ENCODE assay signal across 11 mouse cellular contexts in the genomic region with DNA sequence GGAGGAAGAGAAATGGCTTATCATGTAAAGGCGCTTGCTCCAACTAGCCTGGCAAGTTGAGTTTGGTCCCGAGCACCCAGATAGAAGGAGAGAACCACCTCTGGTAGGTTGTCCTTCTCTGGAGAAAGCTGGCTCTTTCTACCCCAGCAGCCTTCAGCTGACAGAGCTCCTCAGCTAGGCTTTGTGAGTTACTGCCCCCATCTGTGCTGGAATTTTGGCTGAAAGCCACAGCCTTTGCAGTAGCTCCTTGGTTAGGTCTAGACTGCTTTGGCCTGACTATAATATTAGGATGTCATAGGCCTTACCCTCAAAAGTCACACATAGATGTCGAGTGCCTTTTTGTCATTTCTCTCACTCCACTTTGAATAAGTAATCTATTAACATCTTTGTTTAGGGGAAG.
"Had no signal": no experiment of that assay in that cellular context is flagged by ENCODE, and none has a peak within 500 bp of the region (broad histone marks: within the 10 kb centered on the region; RNA-seq: fewer than 3 reads in every experiment).

No protein-coding gene starts in this region.

- H3K27ac ChIP-seq: kidney, postnatal 0 days; limb, embryonic 15.5 days; liver, embryonic 12.5 days; lung, embryonic 15.5 days; midbrain, embryonic 12.5 days; neural tube, embryonic 13.5 days had no signal

- H3K36me3 ChIP-seq: limb, embryonic 15.5 days; liver, embryonic 12.5 days; lung, embryonic 15.5 days; midbrain, embryonic 12.5 days; neural tube, embryonic 13.5 days had no signal

- DNase-seq: kidney, adult 9 months; layer of hippocampus, postnatal 36 days; right cerebral cortex, postnatal 25 days; thymus, postnatal 4 days had no signal

- ATAC-seq: liver, embryonic 12.5 days; midbrain, embryonic 16.5 days had no signal

- H3K4me3 ChIP-seq: limb, embryonic 15.5 days; liver, embryonic 12.5 days; lung, embryonic 15.5 days; midbrain, embryonic 12.5 days; neural tube, embryonic 13.5 days had no signal

- H3K4me1 ChIP-seq: limb, embryonic 15.5 days; liver, embryonic 12.5 days; lung, embryonic 15.5 days; midbrain, embryonic 12.5 days; neural tube, embryonic 13.5 days had no signal

- H3K9ac ChIP-seq: limb, embryonic 15.5 days; liver, embryonic 12.5 days; lung, embryonic 15.5 days; midbrain, embryonic 12.5 days; neural tube, embryonic 13.5 days had no signal

- H3K9me3 ChIP-seq: limb, embryonic 15.5 days; liver, embryonic 12.5 days; lung, embryonic 15.5 days; midbrain, embryonic 12.5 days; neural tube, embryonic 13.5 days had no signal

- H3K27me3 ChIP-seq: limb, embryonic 15.5 days; liver, embryonic 12.5 days; lung, embryonic 15.5 days; midbrain, embryonic 12.5 days; neural tube, embryonic 13.5 days had no signal

- H3K4me2 ChIP-seq: limb, embryonic 15.5 days; liver, embryonic 12.5 days; lung, embryonic 15.5 days; midbrain, embryonic 12.5 days; neural tube, embryonic 13.5 days had no signal
